12 mouse cellular contexts compared by ENCODE assay signal in the genomic region with DNA sequence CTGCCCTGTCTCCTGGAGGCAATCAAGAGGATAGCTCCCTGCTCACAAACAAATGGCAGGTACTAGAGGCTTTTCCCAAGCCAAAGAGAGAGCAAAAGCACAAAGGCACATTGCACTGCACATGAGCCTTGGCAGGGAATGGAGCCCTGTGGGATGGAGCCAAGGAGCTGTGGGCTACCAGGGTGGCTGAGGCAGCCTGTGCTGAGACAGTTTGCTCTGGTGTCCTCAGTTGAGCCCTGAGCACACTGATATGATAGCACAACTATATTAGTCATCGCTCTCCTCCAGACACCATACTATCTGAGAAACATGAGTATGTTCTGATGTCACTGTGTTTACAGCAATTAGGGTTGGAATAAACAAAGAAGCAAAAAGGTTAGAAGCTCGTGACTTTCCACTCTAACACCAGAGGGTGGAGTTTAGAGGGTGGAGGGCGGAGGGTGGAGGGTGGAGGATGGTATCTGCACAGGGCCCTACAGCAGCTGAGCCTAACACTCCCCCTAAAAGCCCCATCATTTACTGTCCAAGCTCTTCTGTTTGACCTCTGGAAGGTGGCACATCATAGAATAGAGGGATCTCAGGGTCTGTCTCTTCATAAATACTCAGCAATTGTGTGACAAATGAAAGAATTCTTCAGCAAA. TPM values are rescaled to one million over a fixed set of nuclear protein-coding genes. Genes with fewer than 3 reads are reported as not detected.
A peak's percentile ranks its signal among the peaks of the same experiment; 100 is the strongest.
DNase-seq lines count a peak whose midpoint lies in the region; ATAC-seq lines count a peak whose summit lies in the region.
"Had no signal": no experiment of that assay in that cellular context is flagged by ENCODE, and none has a peak within 500 bp of the region (broad histone marks: within the 10 kb centered on the region; RNA-seq: fewer than 3 reads in every experiment).

No protein-coding gene starts in this region.

- H3K9me3 ChIP-seq in megakaryocyte, embryonic 14.5 days: peaks cover 16% of the 10 kb centered on the region
- no peaks in the 10 kb centered on the region for H3K9me3 ChIP-seq in embryonic facial prominence, embryonic 10.5 days
- H3K9me3 ChIP-seq in intestine, embryonic 16.5 days (ENCODE audit: control insufficient read depth, low read length): no peaks in the 10 kb centered on the region
- H3K9me3 ChIP-seq: heart, embryonic 15.5 days; midbrain, embryonic 12.5 days; neural tube, embryonic 15.5 days had no signal

- ATAC-seq in megakaryocyte, adult 5-6 weeks (ENCODE audit: poor library complexity, severe bottlenecking): no peak
- ATAC-seq in intestine, embryonic 16.5 days: no peak

- no peak overlapping the region for H3K9ac ChIP-seq in intestine, embryonic 16.5 days (ENCODE audit: low read depth, low read length)
- H3K9ac ChIP-seq: heart, embryonic 15.5 days; midbrain, embryonic 12.5 days; neural tube, embryonic 15.5 days had no signal

- 84% methylated on average over 3 of the region's 3 CpGs for WGBS in embryonic facial prominence, embryonic 10.5 days
- WGBS in intestine, embryonic 16.5 days: 64% methylated on average over 3 of the region's 3 CpGs

- no peak overlapping the region for H3K4me2 ChIP-seq in intestine, embryonic 16.5 days (ENCODE audit: low read depth, low read length)
- H3K4me2 ChIP-seq: heart, embryonic 15.5 days; midbrain, embryonic 12.5 days; neural tube, embryonic 15.5 days had no signal

- peaks cover 42% of the 10 kb centered on the region for H3K4me1 ChIP-seq in megakaryocyte, embryonic 14.5 days
- no peaks in the 10 kb centered on the region for H3K4me1 ChIP-seq in embryonic facial prominence, embryonic 10.5 days
- H3K4me1 ChIP-seq in intestine, embryonic 16.5 days (ENCODE audit: control insufficient read depth, insufficient read depth, low read length): peaks cover 16% of the 10 kb centered on the region
- H3K4me1 ChIP-seq: heart, embryonic 15.5 days; midbrain, embryonic 12.5 days; neural tube, embryonic 15.5 days had no signal

- H3K27ac ChIP-seq in embryonic facial prominence, embryonic 10.5 days (replicated peaks): no peak overlapping the region
- no peak overlapping the region for H3K27ac ChIP-seq in intestine, embryonic 16.5 days (ENCODE audit: low read length)
- H3K27ac ChIP-seq: heart, embryonic 15.5 days; midbrain, embryonic 12.5 days; neural tube, embryonic 15.5 days had no signal

- no peaks in the 10 kb centered on the region for H3K36me3 ChIP-seq in megakaryocyte, embryonic 14.5 days (replicated peaks; ENCODE audit: low read length)
- H3K36me3 ChIP-seq in embryonic facial prominence, embryonic 10.5 days (replicated peaks): no peaks in the 10 kb centered on the region
- H3K36me3 ChIP-seq in intestine, embryonic 16.5 days (ENCODE audit: control insufficient read depth, insufficient read depth, low read length): no peaks in the 10 kb centered on the region
- H3K36me3 ChIP-seq: heart, embryonic 15.5 days; midbrain, embryonic 12.5 days; neural tube, embryonic 15.5 days had no signal

- peaks cover 46% of the 10 kb centered on the region for H3K27me3 ChIP-seq in megakaryocyte, embryonic 14.5 days (replicated peaks)
- no peaks in the 10 kb centered on the region for H3K27me3 ChIP-seq in embryonic facial prominence, embryonic 10.5 days (replicated peaks; ENCODE audit: low read depth, poor library complexity, severe bottlenecking)
- no peaks in the 10 kb centered on the region for H3K27me3 ChIP-seq in intestine, embryonic 16.5 days (replicated peaks; ENCODE audit: control insufficient read depth, insufficient read depth, low read length)
- H3K27me3 ChIP-seq: heart, embryonic 15.5 days; midbrain, embryonic 12.5 days; neural tube, embryonic 15.5 days had no signal

- DNase-seq in adrenal gland, adult 2 months: peak; percentile 64
- no peak for DNase-seq in adrenal gland, postnatal 25 days
- DNase-seq in heart, postnatal 10 days: peak; percentile 73 to 85
- no peak for DNase-seq in embryonic facial prominence, embryonic 10.5 days (ENCODE audit: low spot score)
- DNase-seq in left cerebral cortex, adult 18-20 months (ENCODE audit: low spot score in 2 of 2): no peak
- DNase-seq: kidney, adult 11 months had no signal

- intact Hi-C loops in heart, postnatal 10 days (cut with DNase I): no loop called here

- H3K4me3 ChIP-seq in megakaryocyte, embryonic 14.5 days (replicated peaks): peak overlapping the region; percentile 79
- no peak overlapping the region for H3K4me3 ChIP-seq in embryonic facial prominence, embryonic 10.5 days
- no peak overlapping the region for H3K4me3 ChIP-seq in intestine, embryonic 16.5 days (ENCODE audit: low read length)
- H3K4me3 ChIP-seq: heart, embryonic 15.5 days; midbrain, embryonic 12.5 days; neural tube, embryonic 15.5 days had no signal

RNA-seq across cellular contexts. Expression of gene Abhd2, which starts 18.6 kb away (rescaled TPM):
- 1,000 to 10,000 TPM; 1,164 to 1,465 TPM for total RNA-seq in adrenal gland, adult 2 months (2021)
- 187 and 262 TPM in 2 replicates for polyA plus RNA-seq in adrenal gland, adult 2 months (2012; rRNA removed)
- 1,323 and 1,340 TPM in 2 replicates for total RNA-seq in adrenal gland, postnatal 25 days (2021)
- polyA plus RNA-seq in megakaryocyte, embryonic 14.5 days (2012; ENCODE audit: insufficient read depth, low replicate concordance): 18.2 and 77.1 TPM in 2 replicates
- total RNA-seq in megakaryocyte, adult 5-6 weeks (2015): 41.5 and 45.2 TPM in 2 replicates
- total RNA-seq in megakaryocyte, adult 5-6 weeks (2017): 26.3 and 28.5 TPM in 2 replicates
- 10 to 100 TPM; 40.0 to 45.2 TPM for total RNA-seq in heart, postnatal 10 days (2021)
- polyA plus RNA-seq in embryonic facial prominence, embryonic 10.5 days (2016; fragmentation: Nextera tagmentation; extraction: Ambion mirVana): 8.7 TPM in 2 replicates
- total RNA-seq in left cerebral cortex, adult 18-20 months (2021): 10 to 100 TPM; 87.3 to 92.1 TPM
- 11.5 and 15.1 TPM in 2 replicates for polyA plus RNA-seq in intestine, embryonic 16.5 days (2015; fragmentation: Nextera tagmentation; extraction: Ambion mirVana)

Comparison
In these comparisons a context has a peak if more than half of its experiments do, and no peak if none do; other contexts are left out.
1. DNase-seq: peak in adrenal gland, adult 2 months (single experiment) and heart, postnatal 10 days (2 of 2); none in adrenal gland, postnatal 25 days (single experiment), embryonic facial prominence, embryonic 10.5 days (single experiment) and left cerebral cortex, adult 18-20 months (0 of 2).
2. RNA of gene Abhd2, which starts 18.6 kb away (total RNA-seq): 1,164 to 1,465 TPM in adrenal gland, adult 2 months and 1,323 to 1,340 TPM in adrenal gland, postnatal 25 days; 87.3 to 92.1 TPM in left cerebral cortex, adult 18-20 months, 40.0 to 45.2 TPM in heart, postnatal 10 days and 26.3 to 45.2 TPM in megakaryocyte, adult 5-6 weeks; every median in the first group is over 10 times any median in the second.